Mouse (Mus musculus) erythroid progenitor cell, adult 5-6 weeks (primary cell): ENCODE results near the gene Adamts7. TPM values are rescaled to one million over a fixed set of nuclear protein-coding genes. Genes with fewer than 3 reads are reported as not detected.
A peak's percentile ranks its signal among the peaks of the same experiment; 100 is the strongest.

ENCODE experiments used
- ATAC-seq: replicated peaks from 2 replicates; pipeline ENCODE4 v1.8.0; 2016; ENCODE audit warnings: moderate number of reproducible peaks, mild to moderate bottlenecking, moderate TSS enrichment, inconsistent platforms; ENCODE audit not compliant: poor library complexity, low FRiP score, severe bottlenecking
- total RNA-seq, 2 experiments: library from RNA; stranded (forward) in 1 of 2; stranded (reverse) in 1 of 2; fragments of 150-400 nt in 1 of 2; fragments of 186-747, 209-891 nt in 1 of 2; gene quantifications; 2 replicates each; pipeline versions ENCODE4 v1.2.3 to v1.2.4; 2015 to 2017; ENCODE audit warnings: low replicate concordance in 2 of 2

Gene Adamts7
- total RNA-seq (2015; ENCODE audit: low replicate concordance) (not detected in 2 replicates), total RNA-seq (2017; ENCODE audit: low replicate concordance) (not detected in 2 replicates)

DNA sequence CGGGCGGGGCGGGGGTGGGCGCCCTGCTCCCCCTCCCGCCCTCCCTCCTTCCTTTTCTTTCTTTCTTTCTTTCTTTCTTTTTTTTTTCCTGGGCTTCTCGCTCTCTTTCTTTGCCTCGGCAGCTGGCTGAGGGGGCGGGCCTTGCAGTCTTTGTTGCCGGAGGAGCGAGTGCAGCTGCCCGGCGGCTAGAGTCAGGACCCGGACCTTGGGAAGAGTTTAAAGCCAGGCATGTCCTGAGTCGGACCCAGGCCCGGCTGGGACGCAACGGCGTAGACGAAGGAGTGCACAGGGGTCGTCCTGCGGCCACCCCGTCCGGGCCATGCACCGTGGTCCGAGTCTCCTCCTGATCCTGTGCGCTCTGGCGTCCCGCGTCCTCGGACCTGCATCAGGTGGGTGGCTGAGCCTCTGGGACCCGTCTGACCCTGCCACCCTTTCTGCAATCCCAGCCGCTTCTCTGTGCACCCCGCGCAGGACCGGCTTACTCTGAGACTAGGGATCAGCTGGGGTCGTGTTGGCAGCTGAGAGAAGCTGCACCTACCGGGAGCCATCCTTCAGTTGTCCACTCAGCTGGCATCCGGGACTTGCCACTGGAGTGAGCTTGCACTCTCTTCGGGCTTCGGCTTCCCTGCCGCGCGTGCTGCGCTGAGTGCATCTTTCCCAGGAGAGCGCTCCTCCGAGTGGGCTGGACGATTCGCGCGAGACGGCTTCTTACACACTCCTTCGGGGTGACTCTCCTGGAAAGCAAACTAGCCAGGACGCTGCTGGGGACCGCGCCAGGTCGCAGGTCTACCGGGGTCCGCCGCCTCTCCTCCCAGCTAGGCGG, at the start of gene Adamts7:
Adamts7 (plus strand) TSS at position 144 of the 823 bp plus-strand sequence.
- peak; percentile 50; the same call in 1 of the 2 replicates for ATAC-seq

DNA sequence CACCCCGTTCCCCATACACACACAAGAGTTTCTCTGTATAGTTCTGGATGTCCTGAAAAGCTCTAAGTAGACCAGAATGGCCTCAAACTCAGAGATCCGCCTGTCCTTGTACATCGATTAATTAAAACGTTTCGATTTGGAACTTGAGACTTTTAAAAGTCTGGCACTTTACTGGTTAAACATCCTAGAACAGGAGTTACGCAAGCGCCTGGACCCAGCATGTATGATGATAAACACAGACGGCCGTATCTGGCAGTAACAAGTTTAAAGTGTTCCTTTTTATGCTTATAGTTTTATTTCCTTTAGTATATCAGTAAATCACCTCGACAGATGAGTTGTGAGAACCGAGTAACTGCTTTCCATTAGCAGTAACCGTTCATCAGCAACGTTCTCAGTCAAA, 49.7 kb upstream of the Adamts7 start:
- ATAC-seq: peak; percentile 33; the same call in 1 of the 2 replicates

GRCm38 (mm10) chr9:90113651-90114566, 49.0 kb upstream of the Adamts7 start:
- ATAC-seq: peak; percentile 93

DNA sequence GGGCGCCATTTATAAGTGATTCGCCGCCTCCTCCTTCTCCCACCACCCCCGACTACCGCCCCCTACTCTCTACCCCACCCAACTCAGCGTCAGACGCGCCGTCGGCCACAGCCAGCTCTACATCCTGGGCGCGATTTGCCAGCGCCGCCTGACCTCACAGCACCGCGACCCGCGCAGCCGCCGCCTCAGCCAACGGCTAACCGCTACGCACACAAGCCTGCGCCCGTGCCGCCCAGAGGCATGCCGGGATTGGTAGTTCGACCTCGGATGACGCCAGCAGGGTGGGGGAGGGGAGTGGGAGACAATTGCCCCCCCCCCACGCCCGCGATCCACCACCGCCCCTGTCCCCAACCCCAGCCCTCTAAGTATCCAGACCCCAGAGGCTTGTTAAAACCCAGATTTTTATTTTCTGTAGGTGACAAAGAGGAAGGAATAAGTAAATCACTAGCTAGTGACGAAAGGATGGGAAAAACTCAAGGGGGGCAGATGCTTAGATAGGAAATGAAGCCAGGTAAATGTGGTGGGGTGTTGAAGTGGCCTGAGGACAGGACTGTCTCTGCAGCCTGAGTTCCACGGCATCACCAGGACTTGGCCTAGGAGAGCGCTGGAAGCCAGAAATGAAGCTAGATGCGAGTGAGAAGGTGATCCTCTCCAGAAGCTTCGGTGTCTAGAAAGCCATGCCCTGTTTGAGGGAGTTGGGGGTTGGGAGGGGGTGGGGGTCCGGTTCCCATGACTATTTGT, 48.1 kb upstream of the Adamts7 start, which contains the start of gene Morf4l1:
Morf4l1 (minus strand) TSS at position 208 of the 741 bp plus-strand sequence.
- ATAC-seq: peak; percentile 90

GRCm38 (mm10) chr9:90115308-90115700, 47.6 kb upstream of the Adamts7 start:
- ATAC-seq: no peak

DNA sequence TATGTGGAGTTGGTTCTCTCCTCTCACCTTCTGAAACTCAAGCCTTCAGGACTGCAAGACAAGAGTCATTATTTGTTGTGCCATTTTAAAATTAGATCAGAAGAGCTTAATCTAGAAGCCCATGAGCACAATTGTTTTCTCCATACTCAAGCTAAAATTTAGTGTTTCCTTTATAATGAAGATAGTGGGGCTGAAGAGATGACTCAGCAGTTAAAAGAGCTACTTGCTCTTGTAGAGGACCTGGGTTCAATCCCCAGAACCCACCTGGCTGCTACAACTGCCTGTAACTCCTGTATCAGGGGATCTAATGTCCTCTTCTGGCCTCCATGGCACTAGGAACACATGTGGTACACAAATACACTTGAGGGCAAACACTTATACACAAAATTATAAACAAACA, 45.6 kb upstream of the Adamts7 start:
- no peak for ATAC-seq

GRCm38 (mm10) chr9:90122246-90122740, 40.6 kb upstream of the Adamts7 start:
- ATAC-seq: no peak

DNA sequence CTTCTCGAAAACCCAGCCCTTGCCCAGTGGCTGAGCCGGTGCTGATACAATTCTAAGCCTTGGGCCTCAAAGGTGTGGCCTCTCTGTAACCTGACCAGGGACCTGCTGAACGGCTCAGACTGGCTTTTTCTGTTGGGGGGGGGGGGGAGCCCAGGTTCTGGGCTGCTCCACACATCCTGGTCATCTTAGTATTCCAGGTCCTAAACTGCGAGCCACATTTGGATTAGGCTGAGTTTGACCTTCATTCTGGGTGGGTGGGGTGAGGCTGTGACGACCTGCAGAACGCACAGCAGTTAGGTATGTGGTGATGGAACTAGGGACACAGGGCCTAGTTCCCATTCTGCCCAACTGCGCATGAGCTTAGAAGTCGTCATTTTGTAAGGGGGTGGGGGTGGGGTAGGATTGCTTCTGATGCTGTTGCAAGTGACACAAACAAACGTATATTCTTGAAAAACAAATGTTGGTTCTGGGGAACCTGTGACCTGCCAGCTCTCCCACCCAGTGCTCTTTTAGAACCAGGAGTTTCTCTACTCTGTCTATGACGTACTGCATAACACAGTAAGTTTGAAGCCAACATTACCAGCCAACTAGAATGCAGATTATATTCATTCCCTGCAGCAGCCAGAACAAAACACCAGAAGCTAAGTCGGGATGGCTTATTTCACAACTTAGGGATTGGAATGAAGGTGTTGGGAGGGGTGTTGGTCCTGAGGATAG, 38.6 kb upstream of the Adamts7 start:
- ATAC-seq: no peak

GRCm38 (mm10) chr9:90124873-90125245, 38.0 kb upstream of the Adamts7 start:
- ATAC-seq: no peak

DNA sequence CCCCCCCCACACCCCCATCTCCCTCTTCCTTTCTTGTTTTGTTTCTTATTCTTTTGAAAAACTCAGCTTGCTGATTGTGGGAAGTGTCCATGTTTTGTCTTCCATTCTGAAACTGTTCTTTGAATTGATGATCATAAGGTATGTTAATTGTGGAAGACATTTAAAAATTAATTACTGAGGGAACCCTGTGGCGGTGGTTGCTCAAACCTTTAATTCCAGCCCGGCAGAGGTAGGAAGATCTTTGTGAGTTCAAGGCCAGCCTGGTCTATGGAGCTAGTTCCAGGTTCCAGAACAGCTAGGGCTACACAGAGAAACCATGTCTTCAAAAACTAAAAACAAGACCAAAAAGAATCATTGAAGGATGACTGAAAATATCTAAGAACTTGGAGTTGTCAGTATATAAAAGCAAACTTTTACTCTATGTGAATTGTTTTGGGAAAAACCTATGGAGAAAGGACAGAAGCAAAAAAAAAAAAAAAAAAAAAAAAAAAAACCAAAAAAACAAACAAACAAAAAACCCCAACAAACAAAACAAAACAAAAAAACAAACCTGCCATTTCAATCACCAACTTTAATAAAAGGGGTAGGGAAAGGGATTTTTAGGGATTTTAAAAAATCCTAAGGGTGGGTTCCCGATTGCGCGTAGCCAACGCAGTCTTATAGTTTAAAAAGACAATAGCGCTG, 37.3 kb upstream of the Adamts7 start:
- ATAC-seq: no peak

- ATAC-seq: peak; percentile 91
These were observed 36.4 kb upstream of the Adamts7 start for GRCm38 (mm10) chr9:90126260-90127010.

DNA sequence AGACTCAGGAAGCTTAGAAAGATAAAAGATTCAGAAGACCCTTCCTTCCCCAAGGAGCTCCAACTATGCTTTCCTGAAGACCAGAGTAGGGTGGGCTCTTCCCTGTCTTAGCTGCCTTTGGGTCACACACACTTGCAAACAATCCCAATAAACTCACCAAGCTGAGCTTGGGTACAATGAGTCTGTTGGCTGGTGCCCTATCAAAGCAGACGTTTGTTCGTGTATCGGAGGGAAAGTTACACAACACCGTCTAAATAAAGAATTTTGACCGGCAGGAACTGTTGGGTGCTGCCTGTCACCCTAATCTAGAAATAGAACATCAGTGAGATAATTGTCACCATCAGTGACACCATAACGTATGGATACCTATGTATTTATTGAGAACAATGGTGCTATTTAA, 35.7 kb upstream of the Adamts7 start:
- ATAC-seq: no peak

GRCm38 (mm10) chr9:90128636-90129201, 34.1 kb upstream of the Adamts7 start:
- ATAC-seq: no peak

- no peak for ATAC-seq
These were observed 29.1 kb upstream of the Adamts7 start for GRCm38 (mm10) chr9:90133562-90134355.

DNA sequence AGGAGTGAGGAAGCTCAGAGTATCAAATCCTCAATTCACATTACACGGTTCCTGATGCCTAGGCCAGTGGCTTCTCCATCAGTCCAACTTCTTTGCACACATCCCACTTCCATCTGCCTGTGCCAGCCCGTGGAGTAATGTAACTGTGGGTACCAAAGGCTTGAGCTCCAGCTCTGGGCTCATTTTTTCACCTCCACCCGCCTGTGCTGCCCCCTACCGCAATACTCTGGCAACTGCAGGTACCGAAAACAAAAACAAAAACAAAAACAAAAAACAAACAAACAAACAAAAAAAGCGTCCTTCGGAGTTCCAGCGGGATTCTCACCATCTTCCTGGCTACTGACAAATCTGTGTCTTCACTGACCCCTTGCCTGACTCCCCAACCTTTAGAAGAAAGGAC, 27.4 kb upstream of the Adamts7 start:
- no peak for ATAC-seq

DNA sequence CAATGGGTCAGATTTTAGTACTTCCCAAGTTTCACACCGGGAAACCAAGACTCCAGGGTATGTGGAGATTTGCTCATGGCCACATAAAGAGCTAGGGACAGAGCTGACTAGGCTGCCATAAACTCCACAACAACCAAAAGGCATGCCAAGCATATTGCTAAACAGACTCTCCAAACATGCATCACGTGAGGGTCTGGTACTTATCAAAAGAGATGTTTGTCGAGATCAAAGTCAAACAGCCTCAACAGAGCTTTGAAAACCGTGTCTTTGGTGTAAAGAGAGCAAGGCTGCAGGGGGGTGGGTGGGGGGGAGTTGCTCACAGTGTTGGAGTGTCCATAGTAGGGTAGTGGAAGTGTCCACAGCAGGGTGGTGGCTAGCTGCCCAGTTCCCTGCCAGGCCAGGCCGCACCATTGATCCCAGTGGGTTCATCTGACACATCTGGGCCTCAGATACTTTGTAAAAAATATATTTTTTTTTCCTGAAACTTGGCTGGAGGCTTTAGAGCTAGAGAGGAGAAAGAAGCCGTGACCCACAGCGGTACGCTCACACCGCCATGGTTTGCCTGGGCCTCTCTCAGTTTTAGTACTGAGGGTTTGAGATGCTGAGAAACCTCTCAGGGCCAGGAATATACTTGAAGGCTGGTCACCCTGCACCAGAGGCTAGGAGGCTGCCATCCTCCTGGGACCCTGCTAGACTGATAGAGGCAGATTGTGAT, 26.7 kb upstream of the Adamts7 start:
- ATAC-seq: no peak
